1 mouse cellular context compared by ENCODE assay signal in genomic region chr3:21991681-21992152, GRCm38 (mm10).
TF ChIP-seq lines count a peak whose summit lies in the region.

No protein-coding gene starts in this region.

TF ChIP-seq in CH12.LX, 34 proteins besides CTCF, POLR2A, EP300 and RAD21 (continued from another document):
- TF ChIP-seq TCF12 (IDR thresholded peaks at IDR 0.05; ENCODE audit: low read depth, low read length) (peak; percentile 64; the same call in 1 of the 2 replicates), SMC3 (IDR thresholded peaks at IDR 0.05; ENCODE audit: low read depth, low read length) (no peak), ELF1 (IDR thresholded peaks at IDR 0.05; ENCODE audit: low read depth, low read length) (no peak), E2F4 (IDR thresholded peaks at IDR 0.05; ENCODE audit: insufficient replicate concordance, low read depth, low read length) (no peak)
